In the genomic region with DNA sequence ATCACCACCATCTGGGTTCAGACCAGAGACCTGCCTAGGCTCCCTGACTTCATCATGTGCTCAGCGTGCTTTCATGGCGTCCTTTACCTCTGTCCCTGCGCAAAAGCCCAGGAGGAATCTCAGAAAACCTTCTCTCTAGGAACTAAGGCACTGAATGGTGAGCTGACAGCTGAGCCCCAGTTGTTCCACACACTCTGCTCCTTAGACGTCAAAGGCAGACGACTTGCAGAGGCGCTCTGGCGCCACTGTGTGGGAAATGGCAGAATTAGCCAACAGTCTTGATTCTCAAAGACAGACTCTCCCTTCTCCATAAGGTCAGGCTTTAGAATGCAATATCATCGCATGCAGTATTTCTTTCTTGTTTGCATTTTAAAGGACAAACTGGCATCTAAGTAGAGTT, we compare ENCODE assay signal across 8 mouse cellular contexts. TPM values are rescaled to one million over a fixed set of nuclear protein-coding genes. Genes with fewer than 3 reads are reported as not detected.
DNase-seq lines count a peak whose midpoint lies in the region; ATAC-seq and TF ChIP-seq lines count a peak whose summit lies in the region.

No protein-coding gene starts in this region.

- H3K4me3 ChIP-seq in liver, adult 2 months (ENCODE audit: insufficient read depth, low read depth, low read length) = no peak overlapping the region
- no peak overlapping the region for H3K4me3 ChIP-seq in stomach, embryonic 16.5 days (replicated peaks; ENCODE audit: low read length)

- no peak overlapping the region for H3K9ac ChIP-seq in liver, adult 2 months (ENCODE audit: low read depth, low read length)
- H3K9ac ChIP-seq in stomach, embryonic 16.5 days (ENCODE audit: low read length) = no peak overlapping the region

- H3K27me3 ChIP-seq in liver, adult 2 months (ENCODE audit: control insufficient read depth, insufficient read depth, low read length) = no peaks in the 10 kb centered on the region
- no peaks in the 10 kb centered on the region for H3K27me3 ChIP-seq in stomach, embryonic 16.5 days (ENCODE audit: control insufficient read depth, insufficient read depth, low read length)

- no peak overlapping the region for H3K27ac ChIP-seq in liver, adult 2 months (replicated peaks; ENCODE audit: insufficient read depth, low read depth, low read length)
- H3K27ac ChIP-seq in stomach, embryonic 16.5 days (ENCODE audit: low read length) = no peak overlapping the region

- no peaks in the 10 kb centered on the region for H3K4me1 ChIP-seq in liver, adult 2 months (ENCODE audit: control insufficient read depth, insufficient read depth, low read length)
- H3K4me1 ChIP-seq in stomach, embryonic 16.5 days (ENCODE audit: control insufficient read depth, insufficient read depth, low read length) = no peaks in the 10 kb centered on the region

- DNase-seq in heart, adult 8-10 months (ENCODE audit: low spot score) = peak; percentile 28
- DNase-seq in heart, adult 9 months (ENCODE audit: low spot score in 2 of 2) = no peak
- DNase-seq in cerebellum, postnatal 14 days = peak; percentile 54 to 67
- peak; percentile 66 for DNase-seq in gastrocnemius, postnatal 10 days
- DNase-seq in kidney, adult 9 months = peak; percentile 60
- DNase-seq in liver, adult 2 months (ENCODE audit: extremely low read depth, low read depth, low spot score) = peak; percentile 44
- peak; percentile 59 for DNase-seq in naive thymus-derived CD4-positive, alpha-beta T cell, adult 2 months (ENCODE audit: low read depth)

- TF ChIP-seq CTCF in liver, adult 2 months (IDR thresholded peaks at IDR 0.05; ENCODE audit: low read depth, low read length) = peak; percentile 93

- no peak for TF ChIP-seq POLR2A in liver, adult 2 months (IDR thresholded peaks at IDR 0.05; ENCODE audit: extremely low read depth, insufficient read depth, low read length)

- peak; percentile 72; the same call in 1 of the 2 replicates for ATAC-seq in stomach, embryonic 16.5 days (ENCODE audit: insufficient read depth, low FRiP score)

- 26% methylated on average over 8 of the region's 8 CpGs for WGBS in liver, adult 2 months
- WGBS in stomach, embryonic 16.5 days = 18% methylated on average over 8 of the region's 8 CpGs

- no peak overlapping the region for H3K4me2 ChIP-seq in stomach, embryonic 16.5 days (ENCODE audit: low read depth, low read length)

- no peaks in the 10 kb centered on the region for H3K79me2 ChIP-seq in liver, adult 2 months (ENCODE audit: control insufficient read depth, insufficient read depth, low read length)

- no peaks in the 10 kb centered on the region for H3K9me3 ChIP-seq in stomach, embryonic 16.5 days (replicated peaks; ENCODE audit: control insufficient read depth, low read length)

- no peaks in the 10 kb centered on the region; the same call in 1 of the 2 replicates for H3K36me3 ChIP-seq in liver, adult 2 months (ENCODE audit: control insufficient read depth, insufficient read depth, low read length)
- peaks cover 2% of the 10 kb centered on the region; the same call in 1 of the 2 replicates for H3K36me3 ChIP-seq in stomach, embryonic 16.5 days (ENCODE audit: control insufficient read depth, insufficient read depth, low read length)

RNA-seq across cellular contexts. Expression of a gene that starts 9.6 kb away (rescaled TPM):
- total RNA-seq in heart, adult 8-10 months (2022) = 10 to 100 TPM; 14.8 to 17.5 (median 15.8) TPM
- total RNA-seq in gastrocnemius, postnatal 10 days (2021) = 10 to 100 TPM; 38.2 to 44.7 TPM
- total RNA-seq in liver, adult 2 months (2014; rRNA removed) = 9.1 and 10.0 TPM in 2 replicates
- polyA plus RNA-seq in liver, adult 2 months (2012; rRNA removed) = 11.9 and 14.8 TPM in 2 replicates
- 109 and 128 TPM in 2 replicates for polyA plus RNA-seq in stomach, embryonic 16.5 days (2015; fragmentation: Nextera tagmentation; extraction: Ambion mirVana)

RNA-seq across cellular contexts. Expression of a gene that starts 13.3 kb away (rescaled TPM):
- total RNA-seq in heart, adult 8-10 months (2022) = not detected
- not detected for total RNA-seq in gastrocnemius, postnatal 10 days (2021)
- total RNA-seq in liver, adult 2 months (2014; rRNA removed) = 0.09 TPM in 1 of 2 replicates, not detected in the other
- polyA plus RNA-seq in liver, adult 2 months (2012; rRNA removed) = 0.06 TPM in 1 of 2 replicates, not detected in the other
- polyA plus RNA-seq in stomach, embryonic 16.5 days (2015; fragmentation: Nextera tagmentation; extraction: Ambion mirVana) = 0.10 TPM in 1 of 2 replicates, not detected in the other

RNA-seq across cellular contexts. Expression of a gene that starts 14.9 kb away (rescaled TPM):
- total RNA-seq in heart, adult 8-10 months (2022) = under 1 TPM in 1 of 4 experiments, not detected in 3; 0.17 TPM
- total RNA-seq in gastrocnemius, postnatal 10 days (2021) = 1 to 10 TPM in 1 of 2 experiments, under 1 TPM in 1; 0.49 to 1.9 TPM
- total RNA-seq in liver, adult 2 months (2014; rRNA removed) = 0.09 TPM in 1 of 2 replicates, not detected in the other
- polyA plus RNA-seq in liver, adult 2 months (2012; rRNA removed) = 0.02 TPM in 1 of 2 replicates, not detected in the other
- 13.3 and 17.0 TPM in 2 replicates for polyA plus RNA-seq in stomach, embryonic 16.5 days (2015; fragmentation: Nextera tagmentation; extraction: Ambion mirVana)

RNA-seq across cellular contexts. Expression of a gene that starts 27.8 kb away (rescaled TPM):
- total RNA-seq in heart, adult 8-10 months (2022) = 10 to 100 TPM; 15.8 to 26.5 (median 22.3) TPM
- 10 to 100 TPM; 19.3 to 21.2 TPM for total RNA-seq in gastrocnemius, postnatal 10 days (2021)
- total RNA-seq in liver, adult 2 months (2014; rRNA removed) = 23.6 and 25.2 TPM in 2 replicates
- polyA plus RNA-seq in liver, adult 2 months (2012; rRNA removed) = 16.6 and 23.3 TPM in 2 replicates
- 25.4 and 25.7 TPM in 2 replicates for polyA plus RNA-seq in stomach, embryonic 16.5 days (2015; fragmentation: Nextera tagmentation; extraction: Ambion mirVana)

RNA-seq across cellular contexts. Expression of a gene that starts 28.0 kb away (rescaled TPM):
- 10 to 100 TPM in 2 of 4 experiments, 1 to 10 TPM in 2; 9.1 to 10.8 (median 10.3) TPM for total RNA-seq in heart, adult 8-10 months (2022)
- 10 to 100 TPM; 23.3 to 30.5 TPM for total RNA-seq in gastrocnemius, postnatal 10 days (2021)
- 6.7 and 8.8 TPM in 2 replicates for total RNA-seq in liver, adult 2 months (2014; rRNA removed)
- polyA plus RNA-seq in liver, adult 2 months (2012; rRNA removed) = 14.5 and 20.3 TPM in 2 replicates
- 31.3 and 34.0 TPM in 2 replicates for polyA plus RNA-seq in stomach, embryonic 16.5 days (2015; fragmentation: Nextera tagmentation; extraction: Ambion mirVana)

Comparison
In these comparisons a context has a peak if more than half of its experiments do, and no peak if none do; other contexts are left out.
1. DNase-seq: peak in heart, adult 8-10 months (single experiment), cerebellum, postnatal 14 days (2 of 2), gastrocnemius, postnatal 10 days (single experiment), kidney, adult 9 months (single experiment), liver, adult 2 months (single experiment) and naive thymus-derived CD4-positive, alpha-beta T cell, adult 2 months (single experiment); none in heart, adult 9 months (0 of 2).